Mouse (Mus musculus): ENCODE results near the gene Prr5l.

- no peak for TF ChIP-seq CTCF (IDR thresholded peaks at IDR 0.05)
- TF ChIP-seq EP300 (IDR thresholded peaks at IDR 0.05): no peak
Measured at GRCm38 (mm10) chr2:101811925-101812324, 70.9 kb downstream of the Prr5l start.
